Mouse (Mus musculus): ENCODE measurements around the gene Pim2.
"Not testable (repeated sequence)": the region's sequence is repeated elsewhere in the genome, so short reads cannot be mapped to it uniquely, and the experiment has no call there.

The Pim2 gene

DNA sequence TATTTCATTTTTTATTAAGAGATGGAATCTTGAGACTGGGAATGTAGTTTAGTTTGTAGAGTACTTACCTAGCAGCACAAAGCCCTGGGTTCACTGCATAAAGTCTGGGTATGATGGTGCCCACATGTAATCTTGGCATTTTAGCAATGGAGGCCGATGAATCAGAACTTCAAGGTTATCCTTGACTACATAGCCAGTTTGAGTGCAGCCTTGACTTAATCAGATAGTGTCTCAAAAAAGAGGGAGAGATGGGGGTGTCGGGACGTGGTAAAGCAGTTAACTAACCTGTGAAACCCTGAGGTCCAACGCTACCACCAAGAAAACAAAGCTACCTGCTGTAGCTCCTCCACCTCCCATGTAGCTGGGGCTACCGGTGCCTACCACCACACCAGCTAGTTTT lies 26.4 kb downstream of the Pim2 start:
- DNase-seq (ENCODE audit: extremely low spot score, low read depth, low spot score) = no peak

GRCm38 (mm10) chrX:7907735-7908134 lies 29.7 kb downstream of the Pim2 start, which contains the start of gene Gm10491:
Gene Gm10491 (minus strand): TSS chrX:7907835.
- no peak for DNase-seq (ENCODE audit: extremely low spot score, low read depth, low spot score)

GRCm38 (mm10) chrX:7909242-7909641 lies 31.2 kb downstream of the Pim2 start, which contains the start of gene Gm10490:
Gene Gm10490 (plus strand): TSS chrX:7909542.
- DNase-seq (ENCODE audit: extremely low spot score, low read depth, low spot score) = not testable (repeated sequence)

DNA sequence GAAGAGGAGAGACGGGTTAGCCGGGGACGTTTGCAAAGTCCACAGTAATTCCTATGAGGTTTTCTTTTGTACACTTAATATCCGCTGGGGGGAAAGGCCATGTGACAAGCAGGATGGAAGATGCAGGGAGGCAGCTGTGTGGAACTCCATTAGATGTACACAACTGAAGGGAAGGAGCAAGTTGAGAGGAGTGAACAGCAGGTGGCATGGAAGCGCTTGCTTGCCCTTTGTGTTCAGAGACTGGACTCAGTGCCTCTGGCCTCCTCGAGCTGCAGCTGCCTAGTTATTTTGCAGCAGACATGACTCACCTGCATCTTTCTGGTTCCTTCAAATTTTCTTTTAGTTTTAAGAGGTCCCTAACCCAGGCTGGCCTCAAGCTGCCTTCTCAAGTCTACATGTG lies 32.4 kb downstream of the Pim2 start:
- DNase-seq (ENCODE audit: extremely low spot score, low read depth, low spot score) = no peak

GRCm38 (mm10) chrX:7915669-7916068 lies 37.6 kb downstream of the Pim2 start:
- DNase-seq (ENCODE audit: extremely low spot score, low read depth, low spot score) = not testable (repeated sequence)

- DNase-seq (ENCODE audit: extremely low spot score, low read depth, low spot score) = not testable (repeated sequence)
Measured at GRCm38 (mm10) chrX:7917960-7918359, 39.9 kb downstream of the Pim2 start.

GRCm38 (mm10) chrX:7919601-7920383 lies 41.7 kb downstream of the Pim2 start, which contains the start of gene Pcsk1n:
Gene Pcsk1n (plus strand): TSS chrX:7919822.
- no peak for DNase-seq (ENCODE audit: extremely low spot score, low read depth, low spot score)

DNA sequence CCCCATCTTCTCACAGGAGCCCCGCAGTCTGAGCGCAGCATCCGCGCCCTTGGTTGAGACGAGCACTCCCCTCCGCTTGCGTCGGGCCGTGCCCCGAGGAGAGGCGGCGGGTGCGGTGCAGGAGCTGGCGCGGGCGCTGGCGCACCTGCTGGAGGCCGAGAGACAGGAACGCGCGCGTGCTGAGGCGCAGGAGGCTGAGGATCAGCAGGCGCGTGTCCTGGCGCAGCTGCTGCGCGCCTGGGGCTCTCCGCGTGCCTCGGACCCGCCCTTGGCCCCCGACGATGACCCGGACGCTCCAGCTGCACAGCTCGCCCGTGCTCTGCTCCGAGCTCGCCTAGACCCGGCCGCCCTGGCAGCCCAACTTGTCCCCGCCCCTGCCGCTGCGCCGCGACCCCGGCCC lies 44.0 kb downstream of the Pim2 start:
- DNase-seq (ENCODE audit: extremely low spot score, low read depth, low spot score) = no peak

- DNase-seq (ENCODE audit: extremely low spot score, low read depth, low spot score) = no peak
Measured at GRCm38 (mm10) chrX:7926266-7926665, 48.2 kb downstream of the Pim2 start.

- DNase-seq (ENCODE audit: extremely low spot score, low read depth, low spot score) = no peak
Measured at GRCm38 (mm10) chrX:7927116-7927515, 49.1 kb downstream of the Pim2 start.

- no peak for DNase-seq (ENCODE audit: extremely low spot score, low read depth, low spot score)
Measured at GRCm38 (mm10) chrX:7928270-7928790, 50.3 kb downstream of the Pim2 start, which contains the start of gene Eras. Gene Eras (minus strand): TSS chrX:7928607.
